In the genomic region with DNA sequence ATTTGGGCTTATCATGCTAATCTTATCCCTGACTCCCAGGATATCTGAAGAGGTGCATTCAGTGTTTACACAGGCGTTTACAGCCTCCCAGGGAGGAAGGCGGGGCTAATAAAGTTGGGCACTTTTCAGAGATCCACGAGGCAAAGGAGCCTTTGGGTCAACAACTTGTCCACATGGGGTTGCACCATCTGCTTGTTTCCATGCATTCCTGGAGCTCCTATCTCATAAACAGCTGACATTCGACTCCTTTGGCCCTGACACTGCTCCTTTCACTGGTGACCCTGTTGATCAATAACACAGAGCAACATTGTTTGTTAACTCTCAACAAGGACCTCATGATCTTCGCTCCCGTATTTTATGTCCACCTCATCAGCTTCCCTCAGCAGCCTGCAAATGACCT, we compare ENCODE assay signal across 22 mouse cellular contexts. TPM values are rescaled to one million over a fixed set of nuclear protein-coding genes. Genes with fewer than 3 reads are reported as not detected.
DNase-seq lines count a peak whose midpoint lies in the region; ATAC-seq and TF ChIP-seq lines count a peak whose summit lies in the region.
"Had no signal": no experiment of that assay in that cellular context is flagged by ENCODE, and none has a peak within 500 bp of the region (broad histone marks: within the 10 kb centered on the region; RNA-seq: fewer than 3 reads in every experiment).

No protein-coding gene starts in this region.

- H3K4me2 ChIP-seq in liver, postnatal 0 days (ENCODE audit: low read depth, low read length) = no peak overlapping the region
- H3K4me2 ChIP-seq: embryonic facial prominence, embryonic 13.5 days; hindbrain, embryonic 12.5 days; neural tube, embryonic 13.5 days had no signal

- no peaks in the 10 kb centered on the region for H3K9me3 ChIP-seq in liver, postnatal 0 days (ENCODE audit: low read length)
- H3K9me3 ChIP-seq: embryonic facial prominence, embryonic 13.5 days; G1E; hindbrain, embryonic 12.5 days; midbrain, embryonic 10.5 days; neural tube, embryonic 13.5 days had no signal

- ATAC-seq in liver, postnatal 0 days = peak; percentile 94
- ATAC-seq: CD4-positive, CD25-positive, alpha-beta regulatory T cell, adult 4 months; forebrain, postnatal 0 days had no signal

- 37% methylated on average over 6 of the region's 6 CpGs for WGBS in liver, postnatal 0 days (ENCODE audit: insufficient replicate concordance)

- H3K36me3 ChIP-seq in liver, postnatal 0 days (replicated peaks; ENCODE audit: insufficient read depth, low read length) = no peaks in the 10 kb centered on the region
- H3K36me3 ChIP-seq: embryonic facial prominence, embryonic 13.5 days; G1E; hindbrain, embryonic 12.5 days; midbrain, embryonic 10.5 days; neural tube, embryonic 13.5 days had no signal

- H3K27ac ChIP-seq in liver, postnatal 0 days (ENCODE audit: low read depth) = peak overlapping the region; percentile 88
- H3K27ac ChIP-seq: embryonic facial prominence, embryonic 13.5 days; hindbrain, embryonic 12.5 days; midbrain, embryonic 10.5 days; neural tube, embryonic 13.5 days had no signal

- intact Hi-C loops in left cerebral cortex, postnatal 36 days (cut with DNase I) = no loop called here

- H3K4me1 ChIP-seq in liver, postnatal 0 days (ENCODE audit: insufficient read depth) = peaks cover 6% of the 10 kb centered on the region; the same call in 1 of the 2 replicates
- H3K4me1 ChIP-seq: embryonic facial prominence, embryonic 13.5 days; hindbrain, embryonic 12.5 days; neural tube, embryonic 13.5 days had no signal

- H3K27me3 ChIP-seq in liver, postnatal 0 days (ENCODE audit: insufficient read depth, low read length) = no peaks in the 10 kb centered on the region
- H3K27me3 ChIP-seq: embryonic facial prominence, embryonic 13.5 days; hindbrain, embryonic 12.5 days; neural tube, embryonic 13.5 days had no signal

- H3K9ac ChIP-seq in liver, postnatal 0 days (replicated peaks) = no peak overlapping the region
- H3K9ac ChIP-seq: embryonic facial prominence, embryonic 13.5 days; forebrain, postnatal 0 days; hindbrain, embryonic 12.5 days; neural tube, embryonic 13.5 days had no signal

- no peak for TF ChIP-seq CTCF in liver, postnatal 0 days (IDR thresholded peaks at IDR 0.05; ENCODE audit: low read depth)

- peak; percentile 65 for TF ChIP-seq EP300 in liver, postnatal 0 days (IDR thresholded peaks at IDR 0.05; ENCODE audit: low read depth)

- H3K4me3 ChIP-seq in liver, postnatal 0 days (ENCODE audit: low read depth, low read length) = no peak overlapping the region
- H3K4me3 ChIP-seq: embryonic facial prominence, embryonic 13.5 days; hindbrain, embryonic 12.5 days; midbrain, embryonic 10.5 days; neural tube, embryonic 13.5 days had no signal

- peak; percentile 25 for DNase-seq in embryo, embryonic 10 days (ENCODE audit: low spot score)
- no peak for DNase-seq in embryo, embryonic 11 days
- DNase-seq in forelimb bud, embryonic 11.5 days (ENCODE audit: low read depth, low spot score) = peak; percentile 7
- peak; percentile 35 for DNase-seq in kidney, postnatal 14 days
- peak; percentile 40 for DNase-seq in liver, postnatal 0 days
- no peak for DNase-seq in adrenal gland, adult (ENCODE audit: inconsistent age in 2 of 2, low spot score in 1 of 2)
- DNase-seq in left cerebral cortex, postnatal 36 days (ENCODE audit: low spot score in 2 of 2) = no peak
- DNase-seq in cerebellum, adult 11 months = no peak
- DNase-seq: adrenal gland, adult 8-10 months; cerebellum, postnatal 36 days; forebrain, postnatal 0 days; gastrocnemius, postnatal 10 days; layer of hippocampus, adult 9-11 months; lung, postnatal 14 days; thymus, adult 18-20 months had no signal

RNA-seq across cellular contexts. Expression of a gene that starts 15.8 kb away (rescaled TPM):
- 135 TPM in 2 replicates for polyA plus RNA-seq in liver, postnatal 0 days (2015; fragmentation: Nextera tagmentation; extraction: Ambion mirVana)
- not detected for total RNA-seq in left cerebral cortex, postnatal 36 days (2021)
- total RNA-seq: forebrain, postnatal 0 days; left cerebral cortex, postnatal 10 days had no signal
- polyA plus RNA-seq: CD4-positive, CD25-positive, alpha-beta regulatory T cell, adult 4 months; forebrain, postnatal 0 days; midbrain, embryonic 10.5 days had no signal

Comparison
In these comparisons a context has a peak if more than half of its experiments do, and no peak if none do; other contexts are left out.
1. DNase-seq: peak in embryo, embryonic 10 days (single experiment), forelimb bud, embryonic 11.5 days (single experiment), kidney, postnatal 14 days (single experiment) and liver, postnatal 0 days (single experiment); none in embryo, embryonic 11 days (single experiment), adrenal gland, adult (0 of 2), left cerebral cortex, postnatal 36 days (0 of 2) and cerebellum, adult 11 months (single experiment).